Mouse (Mus musculus): ENCODE data around the gene Hist1h2ac.

GRCm38 (mm10) chr13:23683755-23684281 lies at the start of gene Hist1h2ac, which contains the start of gene Hist1h2bc:
- TF ChIP-seq MAFK (IDR thresholded peaks at IDR 0.05; ENCODE audit: insufficient read depth, low read depth, low read length) (no peak), ZNF384 (IDR thresholded peaks at IDR 0.05; ENCODE audit: low read depth, low read length) (peak; percentile 47; the same call in 1 of the 2 replicates)
